Mouse (Mus musculus): Measurements from ENCODE around the gene Abhd17a.

GRCm38 (mm10) chr10:80568876-80569275 lies 21.3 kb downstream of the Abhd17a start:
- TF ChIP-seq CTCF (IDR thresholded peaks at IDR 0.05; ENCODE audit: low read depth) (no peak), EP300 (optimal IDR thresholded peaks at IDR 0.05) (no peak)

Data from stomach, postnatal 0 days (tissue).